Mouse (Mus musculus): Measurements from ENCODE around the gene Krtap16-1. TPM values are rescaled to one million over a fixed set of nuclear protein-coding genes. Genes with fewer than 3 reads are reported as not detected.

Gene Krtap16-1
- not detected in 2 replicates for polyA plus RNA-seq (2015; fragmentation: Nextera tagmentation; extraction: Ambion mirVana)

GRCm38 (mm10) chr11:99986180-99986647 is at the start of gene Krtap16-1:
Gene Krtap16-1, minus strand, starts transcription at chr11:99986597.
- H3K9ac ChIP-seq = no peak within 1 kb of the TSS
- no peak for ATAC-seq (ENCODE audit: borderline replicate concordance, extremely low read depth, low FRiP score, low TSS enrichment)
- no peaks in the 10 kb centered on the region for H3K9me3 ChIP-seq
- no peak within 1 kb of the TSS for H3K4me2 ChIP-seq
- no peak within 1 kb of the TSS for H3K4me3 ChIP-seq
- H3K36me3 ChIP-seq = no peaks in the 10 kb centered on the region
- WGBS = 52% methylated on average over 8 of the region's 8 CpGs
- H3K27me3 ChIP-seq = no peaks in the 10 kb centered on the region
- H3K27ac ChIP-seq = no peak within 1 kb of the TSS
- no peaks in the 10 kb centered on the region for H3K4me1 ChIP-seq

- ATAC-seq (ENCODE audit: borderline replicate concordance, extremely low read depth, low FRiP score, low TSS enrichment) = no peak
- no peaks in the 10 kb centered on the region for H3K27me3 ChIP-seq
- no peaks in the 10 kb centered on the region for H3K4me1 ChIP-seq
- no peak within 1 kb of the TSS for H3K9ac ChIP-seq
- no peaks in the 10 kb centered on the region for H3K9me3 ChIP-seq
- no peak within 1 kb of the TSS for H3K4me2 ChIP-seq
- no peaks in the 10 kb centered on the region for H3K36me3 ChIP-seq
- no peak within 1 kb of the TSS for H3K27ac ChIP-seq
- WGBS = 77% methylated on average over 6 of the region's 6 CpGs
- no peak within 1 kb of the TSS for H3K4me3 ChIP-seq
These were observed 43.4 kb upstream of the Krtap16-1 start, which contains the start of gene Krt33b for GRCm38 (mm10) chr11:100029768-100030167. Gene Krt33b, minus strand, starts transcription at chr11:100029868.

- ATAC-seq (ENCODE audit: borderline replicate concordance, extremely low read depth, low FRiP score, low TSS enrichment) = no peak
- 60% methylated on average over 5 of the region's 5 CpGs for WGBS
- Histone ChIP-seq H3K36me3 (no peaks in the 10 kb centered on the region), H3K4me2 (no peak overlapping the region), H3K27me3 (no peaks in the 10 kb centered on the region), H3K9me3 (no peaks in the 10 kb centered on the region), H3K27ac (no peak overlapping the region), H3K9ac (no peak overlapping the region), H3K4me3 (no peak overlapping the region), H3K4me1 (0 out of 2 replicates have a peak, but pooled peaks cover 4% of the 10 kb centered on the region)
These were observed 35.0 kb upstream of the Krtap16-1 start for GRCm38 (mm10) chr11:100021438-100021837.

GRCm38 (mm10) chr11:100019466-100019865 is 33.1 kb upstream of the Krtap16-1 start:
- no peak overlapping the region for H3K27ac ChIP-seq
- no peak for ATAC-seq (ENCODE audit: borderline replicate concordance, extremely low read depth, low FRiP score, low TSS enrichment)
- H3K36me3 ChIP-seq = no peaks in the 10 kb centered on the region
- H3K4me3 ChIP-seq = no peak overlapping the region
- no peak overlapping the region for H3K9ac ChIP-seq
- no peaks in the 10 kb centered on the region for H3K27me3 ChIP-seq
- no peak overlapping the region for H3K4me2 ChIP-seq
- H3K4me1 ChIP-seq = peaks cover 4% of the 10 kb centered on the region; the same call in 1 of the 2 replicates
- H3K9me3 ChIP-seq = no peaks in the 10 kb centered on the region
- WGBS = 68% methylated on average over 1 of the region's 1 CpGs

- 69% methylated on average over 4 of the region's 4 CpGs for WGBS
- no peak within 1 kb of the TSS for H3K27ac ChIP-seq
- H3K4me3 ChIP-seq = no peak within 1 kb of the TSS
- no peak within 1 kb of the TSS for H3K4me2 ChIP-seq
- H3K36me3 ChIP-seq = no peaks in the 10 kb centered on the region
- no peaks in the 10 kb centered on the region for H3K9me3 ChIP-seq
- H3K9ac ChIP-seq = no peak within 1 kb of the TSS
- no peak for ATAC-seq (ENCODE audit: borderline replicate concordance, extremely low read depth, low FRiP score, low TSS enrichment)
- H3K4me1 ChIP-seq = no peaks in the 10 kb centered on the region; the same call in 1 of the 2 replicates
- H3K27me3 ChIP-seq = no peaks in the 10 kb centered on the region
These were observed 29.7 kb upstream of the Krtap16-1 start, which contains the start of gene Krt33a for GRCm38 (mm10) chr11:100016112-100016511. Gene Krt33a, minus strand, starts transcription at chr11:100016212.

- Histone ChIP-seq H3K36me3 (no peaks in the 10 kb centered on the region), H3K4me3 (no peak overlapping the region), H3K9ac (no peak overlapping the region), H3K27me3 (no peaks in the 10 kb centered on the region), H3K9me3 (no peaks in the 10 kb centered on the region), H3K27ac (0 out of 2 replicates have a peak overlapping the region, but pooled peaks have one; percentile 26), H3K4me1 (no peaks in the 10 kb centered on the region; the same call in 1 of the 2 replicates), H3K4me2 (no peak overlapping the region)
- ATAC-seq (ENCODE audit: borderline replicate concordance, extremely low read depth, low FRiP score, low TSS enrichment) = peak; percentile 65; the same call in 1 of the 2 replicates
- WGBS = 36% methylated on average over 4 of the region's 4 CpGs
These were observed 27.3 kb upstream of the Krtap16-1 start for GRCm38 (mm10) chr11:100013691-100014171.

GRCm38 (mm10) chr11:100010682-100011081 is 24.3 kb upstream of the Krtap16-1 start:
- no peak overlapping the region for H3K4me2 ChIP-seq
- no peaks in the 10 kb centered on the region; the same call in 1 of the 2 replicates for H3K4me1 ChIP-seq
- no peaks in the 10 kb centered on the region for H3K27me3 ChIP-seq
- no peak overlapping the region for H3K9ac ChIP-seq
- ATAC-seq (ENCODE audit: borderline replicate concordance, extremely low read depth, low FRiP score, low TSS enrichment) = no peak
- no peaks in the 10 kb centered on the region for H3K9me3 ChIP-seq
- H3K4me3 ChIP-seq = no peak overlapping the region
- WGBS = 73% methylated on average over 5 of the region's 5 CpGs
- no peaks in the 10 kb centered on the region for H3K36me3 ChIP-seq
- H3K27ac ChIP-seq = no peak overlapping the region

- Histone ChIP-seq H3K27me3 (no peaks in the 10 kb centered on the region), H3K4me2 (no peak overlapping the region), H3K9me3 (no peaks in the 10 kb centered on the region), H3K9ac (no peak overlapping the region), H3K36me3 (no peaks in the 10 kb centered on the region), H3K27ac (no peak overlapping the region), H3K4me1 (no peaks in the 10 kb centered on the region), H3K4me3 (no peak overlapping the region)
- no peak for ATAC-seq (ENCODE audit: borderline replicate concordance, extremely low read depth, low FRiP score, low TSS enrichment)
- WGBS = 80% methylated on average over 5 of the region's 5 CpGs
These were observed 21.9 kb upstream of the Krtap16-1 start for GRCm38 (mm10) chr11:100008336-100008735.

GRCm38 (mm10) chr11:100006624-100007023 is 20.2 kb upstream of the Krtap16-1 start:
- Histone ChIP-seq H3K36me3 (no peaks in the 10 kb centered on the region), H3K27me3 (no peaks in the 10 kb centered on the region), H3K4me3 (no peak overlapping the region), H3K9me3 (no peaks in the 10 kb centered on the region), H3K4me2 (no peak overlapping the region), H3K4me1 (no peaks in the 10 kb centered on the region), H3K9ac (no peak overlapping the region), H3K27ac (no peak overlapping the region)
- WGBS = 50% methylated on average over 3 of the region's 3 CpGs
- ATAC-seq (ENCODE audit: borderline replicate concordance, extremely low read depth, low FRiP score, low TSS enrichment) = no peak

- Histone ChIP-seq H3K9me3 (no peaks in the 10 kb centered on the region), H3K27me3 (no peaks in the 10 kb centered on the region), H3K9ac (no peak overlapping the region), H3K4me2 (no peak overlapping the region), H3K4me1 (no peaks in the 10 kb centered on the region), H3K27ac (peak overlapping the region; percentile 61), H3K36me3 (no peaks in the 10 kb centered on the region), H3K4me3 (no peak overlapping the region)
- no peak for ATAC-seq (ENCODE audit: borderline replicate concordance, extremely low read depth, low FRiP score, low TSS enrichment)
- 59% methylated on average over 8 of the region's 8 CpGs for WGBS
These were observed 19.5 kb upstream of the Krtap16-1 start for GRCm38 (mm10) chr11:100005905-100006304.

- H3K9ac ChIP-seq = no peak overlapping the region
- no peaks in the 10 kb centered on the region for H3K4me1 ChIP-seq
- no peaks in the 10 kb centered on the region for H3K27me3 ChIP-seq
- no peaks in the 10 kb centered on the region for H3K9me3 ChIP-seq
- ATAC-seq (ENCODE audit: borderline replicate concordance, extremely low read depth, low FRiP score, low TSS enrichment) = no peak
- no peaks in the 10 kb centered on the region for H3K36me3 ChIP-seq
- WGBS = 17% methylated on average over 6 of the region's 6 CpGs
- no peak overlapping the region for H3K4me2 ChIP-seq
- no peak overlapping the region for H3K4me3 ChIP-seq
- H3K27ac ChIP-seq = no peak overlapping the region
These were observed 18.4 kb upstream of the Krtap16-1 start for GRCm38 (mm10) chr11:100004846-100005245.

- Histone ChIP-seq H3K36me3 (no peaks in the 10 kb centered on the region), H3K4me3 (no peak overlapping the region), H3K4me2 (no peak overlapping the region), H3K27me3 (peaks cover 4% of the 10 kb centered on the region), H3K27ac (no peak overlapping the region), H3K9me3 (no peaks in the 10 kb centered on the region), H3K9ac (no peak overlapping the region), H3K4me1 (peaks cover 2% of the 10 kb centered on the region; the same call in 1 of the 2 replicates)
- no peak for ATAC-seq (ENCODE audit: borderline replicate concordance, extremely low read depth, low FRiP score, low TSS enrichment)
- 82% methylated on average over 7 of the region's 7 CpGs for WGBS
These were observed 12.7 kb upstream of the Krtap16-1 start for GRCm38 (mm10) chr11:99999091-99999490.
